Mouse (Mus musculus) thymus, postnatal 4 days (tissue): ENCODE measurements at regions not wholly inside any gene's neighbourhood (a gene's known extent, or its start where the extent isn't known, plus 50 kb on each side); places are given as distances from the start of the nearest gene placed in this dataset.
"Not testable (repeated sequence)": the region's sequence is repeated elsewhere in the genome, so short reads cannot be mapped to it uniquely, and the experiment has no call there.

ENCODE experiments used
- DNase-seq: peaks from one replicate; pipeline ENCODE4 v3.0.0; 2021

DNA sequence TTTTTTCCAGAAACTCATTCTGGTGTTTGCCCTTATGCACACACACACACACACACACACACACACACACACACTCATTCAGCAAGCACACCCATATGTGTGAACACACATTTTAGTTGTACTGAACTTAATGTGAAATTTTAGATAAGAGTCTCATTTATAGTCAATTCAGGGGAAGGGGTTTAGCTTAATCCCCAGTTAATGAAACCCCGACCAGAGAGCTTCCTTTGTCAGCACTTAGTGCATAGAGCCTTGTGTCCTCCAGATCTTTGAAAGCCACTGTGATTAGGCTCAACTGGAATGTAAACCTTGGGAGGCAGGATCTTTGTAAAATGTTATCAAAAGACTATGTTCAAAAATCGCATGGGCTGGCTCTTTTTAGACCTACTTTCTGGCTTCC, 53.4 kb downstream of the Rps12 start:
- DNase-seq: no peak

- DNase-seq: not testable (repeated sequence)
These were observed 60.9 kb downstream of the Rps12 start for GRCm38 (mm10) chr10:23725960-23726714.

GRCm38 (mm10) chr10:23718124-23718523, 69.0 kb downstream of the Rps12 start:
- DNase-seq: no peak

- DNase-seq: no peak
These were observed 71.6 kb downstream of the Rps12 start for GRCm38 (mm10) chr10:23715511-23715910.

DNA sequence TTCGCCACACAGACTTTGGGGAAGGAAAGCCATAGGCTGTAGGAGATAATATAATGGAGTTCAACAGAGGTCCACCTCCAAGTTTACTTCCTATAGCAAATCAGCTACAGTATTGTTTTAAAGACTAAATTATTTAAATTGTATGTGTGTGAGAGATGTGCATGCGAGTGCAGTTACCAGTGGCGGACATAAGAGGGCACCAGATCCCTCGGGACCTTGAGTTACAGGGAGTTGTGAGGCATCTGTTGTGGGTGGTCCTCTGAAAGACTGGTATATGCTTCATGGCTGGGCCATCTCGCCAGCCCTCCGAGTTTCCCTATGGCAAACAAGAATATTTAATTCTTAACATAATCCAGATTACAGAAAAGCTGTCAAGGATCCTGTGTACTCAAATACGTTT, 72.0 kb downstream of the Rps12 start:
- no peak for DNase-seq

- DNase-seq: no peak
These were observed 74.2 kb downstream of the Rps12 start for GRCm38 (mm10) chr10:23712691-23713378.

DNA sequence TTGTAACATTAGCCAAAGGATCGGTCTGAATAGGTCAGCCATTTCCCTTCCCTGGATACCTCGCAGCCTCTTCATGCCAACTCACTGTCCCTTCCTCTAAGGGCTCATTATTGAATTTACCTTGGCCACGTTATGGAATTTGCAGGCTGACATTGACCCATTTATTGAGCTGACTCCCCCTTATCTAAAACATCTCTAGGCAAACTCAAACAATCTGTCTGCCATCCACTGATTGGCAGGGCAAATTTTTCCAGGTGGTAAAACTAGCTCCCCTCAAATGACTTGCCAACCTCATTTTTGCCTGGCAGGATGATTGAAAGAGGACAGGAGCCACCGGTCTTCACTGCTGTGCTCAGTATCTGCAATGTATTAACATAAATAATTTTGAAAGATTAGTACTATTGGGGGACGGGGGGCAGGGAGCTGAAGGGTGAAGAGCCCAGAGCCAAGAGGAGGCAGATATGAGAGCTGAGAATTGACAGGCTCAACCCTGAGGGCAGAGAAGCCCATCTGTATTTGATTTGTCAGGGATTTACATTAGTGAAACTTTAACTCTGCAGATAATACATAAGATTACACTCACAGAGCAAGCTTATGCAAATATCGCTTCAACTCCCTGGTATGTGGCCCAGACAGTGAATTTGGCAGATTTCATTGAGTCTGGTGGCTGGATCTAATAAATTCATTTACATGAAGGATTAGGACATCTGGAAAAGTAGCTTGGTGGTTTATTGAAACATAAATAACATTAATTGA, 75.5 kb downstream of the Rps12 start:
- DNase-seq: no peak

GRCm38 (mm10) chr10:23710999-23711398, 76.1 kb downstream of the Rps12 start:
- no peak for DNase-seq

DNA sequence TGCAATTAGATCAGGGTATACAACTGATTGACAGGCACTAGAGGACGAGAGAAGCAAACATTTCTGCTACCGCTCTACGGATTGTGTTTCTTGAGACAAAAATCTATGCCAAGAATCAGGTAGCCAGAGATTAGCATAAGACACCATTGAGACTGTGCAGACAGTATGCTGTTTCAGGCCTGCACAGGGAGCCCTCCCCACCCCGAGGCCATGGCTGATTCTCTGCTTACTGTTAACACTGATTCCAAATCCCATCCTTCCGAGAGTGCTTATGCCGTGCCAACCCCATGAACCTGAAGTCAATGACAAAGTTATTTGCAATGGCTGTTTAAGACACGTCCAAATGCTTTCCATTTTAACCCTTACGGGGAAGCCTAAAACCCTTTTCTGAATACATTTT, 78.8 kb downstream of the Rps12 start:
- no peak for DNase-seq

- no peak for DNase-seq
These were observed 79.9 kb downstream of the Rps12 start for GRCm38 (mm10) chr10:23707141-23707540.

DNA sequence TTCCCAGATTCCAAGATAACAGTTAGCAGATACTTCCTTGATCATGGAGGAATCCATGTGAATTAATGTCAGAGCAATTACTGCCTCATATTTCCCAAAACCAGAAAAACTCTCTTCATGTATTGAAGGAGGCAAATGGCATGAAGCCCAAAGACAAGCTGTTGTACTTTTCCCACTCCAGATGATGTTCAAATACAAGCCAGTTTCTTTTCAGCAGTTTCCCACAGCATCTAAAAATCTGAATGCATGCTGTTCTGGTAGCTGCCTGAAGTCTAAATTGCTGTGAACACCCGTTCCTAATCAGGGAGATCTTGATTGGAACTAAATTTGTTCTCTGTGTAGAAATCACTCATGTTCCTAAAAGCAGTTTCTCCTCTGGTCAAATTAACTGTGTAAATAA, 83.0 kb downstream of the Rps12 start:
- no peak for DNase-seq

GRCm38 (mm10) chr10:23691291-23691690, 95.8 kb downstream of the Rps12 start:
- DNase-seq: no peak

DNA sequence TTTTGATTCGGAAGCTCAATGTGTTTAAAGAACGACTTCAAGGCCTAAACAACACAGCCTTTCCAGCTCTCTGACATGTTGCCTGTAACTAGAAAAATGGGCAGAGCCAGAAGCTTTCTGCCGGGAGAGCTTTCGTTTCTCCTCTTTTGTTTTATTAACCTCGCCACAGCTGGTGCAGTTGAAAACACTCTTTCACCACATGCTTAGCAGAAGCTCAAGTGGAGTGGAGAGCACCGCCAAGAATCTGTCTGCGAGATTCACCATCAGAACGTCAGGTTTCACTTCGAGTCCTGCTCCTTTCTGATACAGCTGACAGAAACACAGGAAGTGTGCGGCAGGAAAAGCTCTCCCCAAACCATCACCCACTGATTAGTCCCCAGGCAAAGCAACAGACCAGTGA, 100.1 kb downstream of the Rps12 start:
- DNase-seq: no peak

GRCm38 (mm10) chr10:23683078-23683477, 104.0 kb downstream of the Rps12 start:
- no peak for DNase-seq

DNA sequence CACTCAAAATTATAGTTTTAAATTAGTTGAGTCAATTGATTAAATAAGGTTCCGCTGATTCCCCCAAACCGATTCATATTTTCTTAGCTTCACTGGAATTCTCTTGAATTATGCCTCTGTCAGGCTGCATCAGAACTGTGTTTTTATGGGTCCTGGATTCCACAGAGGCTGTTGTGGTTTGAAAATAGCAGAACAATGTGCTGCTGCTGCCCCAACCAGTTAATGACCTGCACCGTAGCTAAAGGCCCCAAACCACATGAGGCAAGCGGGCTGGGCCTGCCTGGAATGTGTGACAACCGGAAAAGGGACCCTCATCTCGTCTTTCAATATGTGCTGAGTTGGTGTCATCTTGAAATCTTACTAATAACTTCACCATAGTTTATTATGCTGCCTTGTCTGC, 111.2 kb downstream of the Rps12 start:
- no peak for DNase-seq

- no peak for DNase-seq
These were observed 112.2 kb downstream of the Rps12 start for GRCm38 (mm10) chr10:23674633-23675515.

DNA sequence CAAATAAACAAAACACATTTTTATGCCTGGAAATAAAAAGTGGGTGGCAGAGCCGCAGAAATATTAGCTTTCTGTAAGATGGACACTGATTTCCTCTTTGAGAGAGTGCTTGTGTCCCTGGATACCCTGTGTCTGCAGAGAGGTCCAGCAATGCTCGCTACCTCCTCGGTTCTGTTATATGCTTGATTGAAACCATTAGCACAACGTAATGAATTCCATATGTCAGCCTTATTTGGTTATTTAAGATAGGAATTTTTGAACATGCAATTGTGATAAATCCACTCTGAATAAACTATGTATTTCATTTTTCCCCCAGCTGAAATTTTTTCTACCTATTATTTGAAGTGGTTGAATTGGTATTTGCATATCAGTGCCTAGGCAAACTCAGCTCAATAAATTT, 114.8 kb downstream of the Rps12 start:
- no peak for DNase-seq

GRCm38 (mm10) chr10:23671494-23671893, 115.6 kb downstream of the Rps12 start:
- DNase-seq: peak; percentile 67

DNA sequence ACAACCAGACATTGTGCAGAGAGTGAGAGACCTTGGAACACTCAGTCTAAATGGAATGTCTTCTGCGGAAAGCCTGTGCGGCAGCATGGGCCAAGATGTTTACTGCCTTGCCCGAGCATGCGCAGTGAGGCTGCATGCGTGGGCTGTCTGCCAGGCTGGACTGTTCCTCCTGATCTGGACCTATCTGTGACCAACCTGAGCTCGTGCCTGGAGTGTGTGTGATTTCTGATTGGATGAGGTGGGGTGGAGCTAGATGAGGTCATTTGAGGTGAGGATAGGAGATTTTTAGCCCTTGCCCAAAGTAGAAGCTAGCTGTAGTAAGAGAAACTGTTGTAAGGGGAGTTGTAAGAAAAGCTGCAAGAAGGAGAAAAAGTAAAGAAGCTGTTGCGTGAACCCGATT, 121.2 kb downstream of the Rps12 start:
- not testable (repeated sequence) for DNase-seq

DNA sequence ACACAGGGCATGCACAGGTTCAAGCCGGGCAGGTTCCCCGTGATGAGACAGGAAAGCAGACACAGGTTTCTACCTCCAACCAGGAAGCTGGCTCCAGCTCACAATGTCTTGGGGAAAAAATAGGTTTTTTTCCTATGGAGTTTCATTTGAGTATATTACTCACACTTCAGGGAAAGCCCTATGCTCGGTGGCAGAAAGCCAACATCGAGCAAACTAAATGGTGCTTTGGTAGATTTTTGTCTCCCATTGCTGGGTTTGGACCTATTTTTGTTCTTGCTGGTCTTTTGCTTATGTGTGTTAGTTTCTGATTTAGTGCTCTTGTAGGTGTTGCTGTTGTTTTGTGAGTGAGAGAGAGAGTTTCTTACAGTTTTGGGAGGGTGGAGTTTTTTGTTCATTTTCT, 160.9 kb downstream of the Rps12 start:
- DNase-seq: no peak

GRCm38 (mm10) chr10:23612030-23612429, 175.0 kb downstream of the Rps12 start:
- no peak for DNase-seq

DNA sequence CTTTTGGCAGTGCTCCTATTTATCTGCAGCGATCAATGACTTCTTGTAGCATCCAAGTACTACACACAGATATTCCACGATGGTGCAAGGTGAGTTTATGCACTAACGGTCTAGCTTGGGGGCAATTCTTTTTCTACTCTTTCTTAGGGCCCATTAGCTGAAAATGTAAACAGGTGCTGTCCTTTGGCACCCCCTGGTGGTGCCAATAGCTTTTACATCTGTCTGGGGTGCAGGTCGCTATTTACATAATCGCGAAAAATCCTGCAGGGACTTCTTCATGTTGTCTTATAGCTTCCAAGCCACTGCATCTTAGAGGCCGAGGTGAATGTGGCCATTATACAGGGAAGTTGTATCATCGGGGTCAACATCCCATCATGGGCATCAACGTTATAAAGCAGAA, 175.9 kb downstream of the Rps12 start:
- peak; percentile 58 for DNase-seq

DNA sequence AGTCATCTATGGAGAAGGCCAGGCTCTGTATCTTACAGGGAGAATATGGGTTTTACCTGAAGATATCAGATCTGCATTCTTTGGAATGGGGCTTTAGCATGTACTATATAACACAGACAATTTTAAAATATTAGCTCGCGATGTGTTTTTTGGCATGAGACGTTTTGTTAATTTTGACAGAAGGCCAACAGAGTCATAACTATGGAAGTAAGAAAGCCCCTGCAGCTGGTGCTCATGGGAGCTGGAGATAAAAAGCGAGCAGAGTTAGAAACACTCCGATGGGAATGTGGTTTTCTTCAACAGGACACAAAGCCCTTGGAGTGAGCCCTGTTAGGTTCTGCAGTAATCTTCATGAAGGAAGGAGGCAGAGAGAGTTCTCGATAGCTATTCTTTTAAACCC, 176.6 kb downstream of the Rps12 start:
- DNase-seq: no peak
